Mouse (Mus musculus): Measurements from ENCODE around the gene Nt5c2.
"Not testable (repeated sequence)": the region's sequence is repeated elsewhere in the genome, so short reads cannot be mapped to it uniquely, and the experiment has no call there.

Nt5c2 gene

DNA sequence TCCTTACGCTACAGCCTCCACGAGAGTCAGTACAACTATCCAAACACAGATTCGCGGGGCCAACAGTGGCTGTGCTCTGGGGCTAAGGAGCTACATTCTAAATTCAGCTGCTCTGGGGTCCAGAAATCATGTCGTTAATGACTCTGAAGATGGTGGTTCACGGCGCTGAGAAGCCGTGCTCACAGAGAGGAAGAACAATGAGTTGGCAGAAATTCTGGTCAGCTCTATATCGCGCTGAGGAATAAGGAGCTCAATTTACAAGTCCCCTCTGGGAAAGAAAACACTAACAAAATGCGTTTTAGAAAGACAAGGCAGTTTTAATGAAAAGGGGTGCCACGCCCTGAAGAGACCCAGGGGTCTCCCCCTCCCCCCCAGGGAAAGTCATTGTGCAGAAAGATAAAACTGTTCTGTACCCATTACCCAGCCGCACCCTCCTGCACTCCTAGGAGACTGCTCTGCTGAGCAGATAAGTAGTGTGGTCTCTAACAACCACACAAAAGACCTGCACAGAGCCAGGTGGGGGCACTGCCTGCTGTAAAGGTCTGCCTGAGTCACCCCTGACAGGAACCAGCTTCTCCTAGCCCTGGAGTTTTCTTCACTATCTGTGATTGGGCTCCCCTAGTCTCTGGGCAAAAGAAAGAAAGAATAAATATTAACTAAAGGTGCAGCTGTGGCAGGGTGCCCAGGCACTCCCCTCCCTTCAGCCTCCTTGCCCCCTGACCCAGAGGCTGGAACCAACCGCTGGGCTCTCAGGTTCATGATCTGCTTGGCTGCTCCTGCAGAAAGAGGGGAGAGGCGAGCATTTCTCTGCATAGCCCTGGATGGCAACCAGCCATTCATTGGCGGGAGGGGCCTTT lies 26.5 kb downstream of the Nt5c2 start:
- no peak for DNase-seq (ENCODE audit: low spot score)

DNA sequence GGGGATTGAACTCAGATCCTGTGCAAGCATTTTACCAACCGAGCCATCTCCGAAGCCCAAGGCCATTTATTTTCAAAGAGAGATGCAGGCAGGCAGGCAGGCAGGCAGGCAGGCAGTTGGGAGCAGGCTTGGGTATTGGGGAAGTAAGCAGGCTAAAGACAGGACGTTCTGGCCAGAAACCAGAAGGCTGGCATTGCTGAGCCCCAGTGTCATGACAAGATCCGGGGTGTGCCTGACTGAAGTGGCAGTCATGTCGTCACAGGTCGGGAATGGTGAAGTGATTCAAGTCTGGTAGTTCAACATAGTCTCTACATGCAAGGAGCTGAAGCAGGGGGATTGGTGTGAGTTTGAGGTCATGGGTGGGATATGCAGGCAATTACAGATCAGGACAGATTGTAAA lies 27.3 kb downstream of the Nt5c2 start:
- DNase-seq (ENCODE audit: low spot score), result no peak

DNA sequence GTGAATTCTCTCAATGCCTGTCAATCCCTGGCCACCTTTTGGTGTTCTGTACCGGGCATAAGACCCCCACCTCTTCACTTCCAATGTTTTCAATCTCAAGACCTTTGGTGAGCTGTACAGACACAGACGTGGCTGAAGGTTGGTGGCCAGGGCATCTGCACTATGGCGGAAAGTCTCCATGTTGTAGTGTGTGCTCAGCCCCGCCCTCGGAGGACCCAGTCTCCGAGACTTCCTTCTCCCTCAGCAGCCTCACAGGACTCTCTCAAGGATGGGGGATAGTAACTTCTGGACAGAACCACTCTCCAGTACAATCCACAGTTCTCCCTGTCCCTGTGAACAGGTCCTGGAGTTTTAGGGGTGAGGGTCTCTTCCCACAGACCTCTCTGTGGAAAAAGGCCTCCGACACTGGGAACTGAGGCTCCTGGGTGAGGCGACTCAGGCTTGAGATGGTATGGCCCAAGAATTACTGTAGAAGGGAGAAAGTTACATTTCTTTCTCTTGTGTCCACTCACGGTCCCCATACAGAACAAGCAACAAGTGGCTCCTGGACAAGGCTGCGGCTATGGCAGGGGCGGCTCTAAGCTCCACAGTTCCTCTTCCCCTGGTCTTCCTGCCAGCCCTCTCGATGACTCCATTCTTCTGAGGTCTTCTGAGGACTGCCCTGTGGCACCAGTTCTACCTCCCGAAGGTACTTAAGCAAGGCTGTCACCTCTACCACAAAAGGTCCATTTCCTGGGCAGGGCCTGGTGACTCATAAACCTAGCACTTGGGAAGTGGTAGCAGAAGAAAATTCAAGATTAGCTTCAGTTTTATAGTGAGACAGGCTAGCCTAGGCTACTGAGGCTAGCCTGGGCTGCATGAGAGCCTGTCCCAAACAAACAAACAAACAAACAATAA lies 30.0 kb downstream of the Nt5c2 start:
- no peak for DNase-seq (ENCODE audit: low spot score)

DNA sequence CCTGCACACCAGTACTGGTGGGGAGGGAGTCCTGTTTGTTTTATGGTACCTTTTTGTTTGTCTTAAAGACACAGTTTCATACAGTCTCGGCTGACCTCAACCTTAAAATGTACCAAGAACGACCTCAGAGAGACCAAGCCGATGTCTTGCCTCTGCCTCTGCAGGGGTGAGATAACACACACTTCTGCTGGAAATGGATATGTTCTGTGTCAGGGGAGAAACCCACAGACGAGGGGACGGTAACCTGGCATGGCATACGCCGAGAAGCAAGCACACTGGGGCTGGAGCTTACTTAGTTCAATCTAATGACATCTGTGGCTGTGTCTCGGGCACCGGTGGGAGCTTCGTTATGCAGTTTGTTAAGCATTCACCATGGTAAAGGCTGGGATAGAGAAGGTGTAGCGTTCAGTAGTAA lies 31.0 kb downstream of the Nt5c2 start:
- no peak for DNase-seq (ENCODE audit: low spot score)

DNA sequence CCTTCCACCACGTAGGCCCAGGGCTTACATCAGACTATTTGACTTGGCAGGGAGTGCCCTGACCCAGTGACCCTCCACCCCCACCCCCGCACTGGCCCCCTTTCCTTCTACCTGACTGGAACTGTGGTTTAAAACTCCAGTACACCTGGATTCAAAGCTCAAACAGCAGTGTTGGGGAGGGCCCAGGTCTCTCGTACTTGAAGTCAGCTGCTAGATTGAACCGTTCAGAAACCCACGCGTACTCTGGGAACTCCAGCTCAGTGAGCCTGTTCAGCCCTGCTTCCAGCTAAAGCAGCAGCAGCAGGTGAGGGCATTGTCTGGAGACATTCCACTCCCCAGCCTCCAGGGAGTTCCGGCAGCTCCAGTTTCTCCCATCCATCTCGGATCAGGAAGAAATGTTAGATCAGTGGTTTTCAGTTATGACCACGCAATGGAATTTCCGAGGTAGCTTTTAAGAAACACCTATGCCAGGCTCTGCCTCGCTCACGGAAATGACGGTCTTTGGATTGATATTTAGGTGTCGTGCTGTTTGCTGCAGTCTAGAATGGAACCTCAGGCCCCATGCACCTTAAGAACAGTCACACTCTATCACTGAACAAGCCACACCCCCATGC lies 31.5 kb downstream of the Nt5c2 start:
- DNase-seq (ENCODE audit: low spot score), result no peak

DNA sequence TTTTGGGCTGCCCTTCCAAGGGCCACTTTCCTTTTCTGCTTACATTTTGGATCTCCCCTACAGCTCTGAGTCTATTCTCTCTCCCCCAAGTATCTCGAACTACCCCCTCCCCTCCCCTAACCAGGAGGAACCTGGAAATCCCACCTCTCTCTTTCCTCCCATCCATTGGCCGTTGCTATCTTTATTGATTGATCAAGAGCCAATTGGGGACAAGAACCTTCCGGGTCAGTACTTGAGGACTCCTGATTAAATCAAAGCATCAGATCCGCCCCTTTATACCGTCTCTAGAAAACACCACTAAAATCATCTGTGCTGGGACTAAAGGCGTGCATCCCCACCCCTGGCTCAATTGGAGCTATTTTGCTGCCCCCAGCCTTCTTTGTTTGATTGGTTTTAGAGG lies 33.5 kb downstream of the Nt5c2 start:
- DNase-seq (ENCODE audit: low spot score), result no peak

DNA sequence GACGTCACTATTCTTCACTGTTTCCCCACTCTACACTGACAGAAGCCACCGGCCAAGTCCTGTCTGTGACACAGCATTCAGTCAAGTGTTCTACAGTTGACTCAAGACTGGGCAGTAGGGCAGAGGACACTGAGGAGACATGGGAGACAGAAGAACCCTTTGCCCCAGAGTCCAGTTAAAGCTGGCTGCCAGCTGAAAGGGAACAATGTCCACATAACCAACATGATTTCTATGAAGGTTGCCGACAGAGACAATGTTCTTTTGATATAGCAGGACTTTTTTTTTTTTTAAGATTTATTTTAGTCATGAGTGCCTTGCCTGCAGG lies 35.2 kb downstream of the Nt5c2 start:
- no peak for DNase-seq (ENCODE audit: low spot score)

DNA sequence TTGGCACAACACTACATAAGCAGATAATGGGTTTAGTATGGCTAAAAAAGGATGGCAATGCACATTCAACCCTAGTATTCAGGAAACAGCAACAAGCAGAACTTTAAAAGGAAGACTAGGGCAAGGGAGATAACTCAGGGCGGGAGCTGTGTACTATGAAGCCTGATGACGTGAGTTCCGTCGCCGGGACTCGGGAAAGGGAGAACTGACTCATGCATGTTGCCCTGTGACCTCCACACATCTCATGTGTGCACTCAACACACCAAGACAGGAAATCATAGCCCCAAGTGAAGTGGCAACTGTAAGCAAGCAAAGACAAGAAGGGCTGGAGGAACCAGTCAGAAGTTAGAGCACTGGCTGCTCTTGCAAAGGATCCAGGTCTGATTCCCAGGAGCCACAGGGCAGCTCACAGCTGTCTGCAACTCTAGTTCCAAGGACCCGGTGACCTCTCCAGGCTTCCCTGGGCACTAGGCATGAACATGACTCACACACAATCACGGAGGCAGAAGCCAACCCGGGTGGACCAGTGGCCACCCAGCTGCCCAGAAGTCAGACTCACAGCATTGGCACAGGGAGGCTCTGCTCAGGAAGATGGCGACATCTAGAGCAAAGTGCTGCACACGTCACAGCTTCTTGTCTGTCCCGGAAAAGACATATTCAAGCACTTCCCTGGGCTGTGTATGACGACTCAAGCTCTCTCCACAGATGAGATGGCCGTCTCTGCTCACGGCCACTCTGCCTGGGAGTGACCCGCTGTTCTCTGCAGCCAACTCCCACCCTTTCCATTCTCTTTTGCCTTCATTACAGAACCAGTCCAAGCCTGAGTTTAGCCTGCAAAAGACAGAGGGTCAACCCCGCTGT lies 35.8 kb downstream of the Nt5c2 start:
- no peak for DNase-seq (ENCODE audit: low spot score)

DNA sequence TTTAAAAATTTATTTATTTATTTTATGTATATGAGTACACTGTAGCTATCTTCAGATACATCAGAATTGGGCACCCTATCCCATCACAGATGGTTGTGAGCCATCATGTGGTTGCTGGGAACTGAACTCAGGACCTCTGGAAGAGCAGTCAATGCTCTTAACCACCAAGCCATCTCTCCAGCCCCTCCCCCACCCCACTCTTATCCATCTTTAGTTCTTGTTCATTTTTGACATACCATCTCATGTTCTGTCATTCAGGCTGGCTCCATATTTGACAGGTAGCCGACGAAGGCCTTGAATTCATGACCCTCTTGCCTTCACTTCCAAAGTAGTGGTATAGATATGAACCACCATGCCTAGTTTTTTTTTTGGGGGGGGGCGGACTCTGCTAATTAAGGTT lies 36.9 kb downstream of the Nt5c2 start:
- DNase-seq (ENCODE audit: low spot score), result not testable (repeated sequence)

DNA sequence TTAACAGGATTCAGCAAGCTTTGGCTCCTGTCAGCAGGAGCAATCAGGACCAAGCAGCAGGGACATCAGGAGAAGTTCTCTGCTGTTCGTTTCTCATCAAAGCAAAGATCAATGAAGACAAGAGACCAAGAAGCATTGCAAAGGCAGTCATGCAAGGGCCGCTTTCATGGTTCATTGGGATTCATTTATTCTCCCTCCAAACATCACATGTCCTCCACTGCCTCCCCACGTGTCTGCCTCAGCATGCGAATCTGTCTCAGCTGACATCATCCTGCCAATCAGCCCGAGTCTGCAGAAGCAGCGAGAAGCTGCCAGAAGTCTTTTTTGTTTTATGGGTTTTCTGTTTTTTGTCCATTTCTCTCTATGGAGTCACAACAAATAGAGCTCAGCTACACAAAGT lies 37.5 kb downstream of the Nt5c2 start:
- peak; percentile 55 for DNase-seq (ENCODE audit: low spot score)

DNA sequence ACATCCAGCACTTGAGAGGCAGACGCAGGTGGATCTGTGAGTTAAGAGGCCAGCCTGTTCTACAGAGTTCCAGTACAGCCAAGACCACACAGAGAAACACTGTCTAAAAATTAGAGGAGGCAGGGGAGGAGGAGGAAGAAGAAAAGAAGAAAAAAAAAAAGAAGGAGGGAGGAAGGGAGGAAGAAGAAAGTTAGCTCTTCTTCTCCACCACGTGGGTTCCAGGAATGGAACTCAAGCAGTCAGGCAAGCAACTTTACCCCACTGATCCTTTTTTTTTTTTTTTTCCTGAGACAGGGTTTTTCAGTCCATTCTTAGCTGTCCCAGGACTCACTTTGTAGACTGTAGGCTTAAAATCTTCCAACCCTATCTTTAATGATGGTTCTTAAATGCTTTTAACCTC lies 38.2 kb downstream of the Nt5c2 start:
- no peak for DNase-seq (ENCODE audit: low spot score)

DNA sequence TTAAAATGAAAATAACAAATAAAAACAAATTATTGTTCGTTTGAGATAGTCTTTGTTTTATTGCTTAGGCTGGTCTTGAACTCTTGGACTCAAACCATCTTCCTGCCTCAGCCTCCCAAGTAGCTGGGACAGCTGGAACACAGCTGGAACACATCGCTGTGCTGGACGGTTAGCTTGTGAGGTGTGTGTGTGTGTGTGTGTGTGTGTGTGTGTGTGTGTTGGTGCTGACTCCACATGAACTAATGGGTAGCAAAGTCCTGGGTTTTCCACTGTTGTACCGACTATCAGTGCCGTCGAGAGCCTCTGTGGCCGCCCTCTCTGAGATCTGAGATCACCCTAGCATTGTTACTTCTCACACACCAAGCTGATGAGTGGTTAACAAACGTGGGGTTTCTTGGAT lies 39.0 kb downstream of the Nt5c2 start:
- no peak for DNase-seq (ENCODE audit: low spot score)

DNA sequence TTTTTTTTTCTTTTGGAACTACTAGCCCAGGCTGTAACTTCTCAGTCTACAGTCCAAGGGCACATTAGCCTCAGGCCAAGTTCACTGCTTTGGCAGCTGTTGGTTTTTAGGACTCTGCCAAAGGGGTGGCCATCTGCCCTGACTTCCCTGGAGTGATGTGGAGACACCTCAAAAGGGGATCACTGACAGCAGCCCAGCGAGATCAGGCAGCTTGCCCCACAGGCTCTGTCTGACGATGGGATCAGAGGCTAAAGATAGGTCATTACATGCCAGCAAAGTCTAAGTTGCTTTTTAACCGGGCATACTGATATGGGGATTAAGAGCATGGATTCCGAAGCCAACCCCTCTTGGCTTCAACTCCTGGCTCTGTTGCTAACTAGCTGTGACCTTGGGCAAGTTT lies 39.4 kb downstream of the Nt5c2 start:
- no peak for DNase-seq (ENCODE audit: low spot score)

DNA sequence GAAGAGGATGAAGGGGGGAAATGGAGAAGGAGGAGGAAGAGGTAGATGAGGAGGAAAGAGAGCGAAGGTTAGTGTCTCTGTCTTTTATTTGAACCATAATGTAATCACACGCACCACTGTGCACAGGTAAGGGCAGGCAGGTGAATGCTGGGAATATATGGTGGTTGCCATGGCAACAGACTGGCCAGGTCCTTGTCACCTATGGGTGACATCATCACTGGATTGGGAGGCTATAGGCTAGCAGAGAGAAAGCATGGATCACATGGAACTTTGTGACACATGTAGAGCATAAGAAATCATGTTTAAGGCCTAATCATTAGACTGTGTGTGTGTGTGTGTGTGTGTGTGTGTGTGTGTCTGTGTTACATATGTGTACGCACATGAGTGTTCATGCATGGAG lies 42.8 kb downstream of the Nt5c2 start:
- no peak for DNase-seq (ENCODE audit: low spot score)

DNA sequence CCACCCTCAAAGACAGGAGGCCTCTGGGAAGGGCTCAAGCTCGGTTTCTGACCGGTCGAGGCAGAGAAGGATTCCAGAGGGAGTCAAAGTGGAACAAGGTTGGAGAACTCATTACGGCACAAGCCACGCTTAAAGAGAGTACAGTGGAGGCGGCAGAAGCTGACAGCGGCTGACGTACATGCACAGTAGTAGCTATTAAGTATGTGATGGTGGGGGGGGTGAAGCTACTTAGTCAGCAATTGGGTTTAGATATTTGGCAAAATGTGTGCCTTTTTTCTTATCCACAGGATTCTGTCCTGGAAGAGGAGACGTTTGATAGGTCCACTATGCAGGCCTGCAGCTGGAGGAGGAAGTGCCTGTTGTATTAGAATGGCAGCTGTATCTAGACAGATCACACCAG lies 43.2 kb downstream of the Nt5c2 start:
- DNase-seq (ENCODE audit: low spot score), result no peak

DNA sequence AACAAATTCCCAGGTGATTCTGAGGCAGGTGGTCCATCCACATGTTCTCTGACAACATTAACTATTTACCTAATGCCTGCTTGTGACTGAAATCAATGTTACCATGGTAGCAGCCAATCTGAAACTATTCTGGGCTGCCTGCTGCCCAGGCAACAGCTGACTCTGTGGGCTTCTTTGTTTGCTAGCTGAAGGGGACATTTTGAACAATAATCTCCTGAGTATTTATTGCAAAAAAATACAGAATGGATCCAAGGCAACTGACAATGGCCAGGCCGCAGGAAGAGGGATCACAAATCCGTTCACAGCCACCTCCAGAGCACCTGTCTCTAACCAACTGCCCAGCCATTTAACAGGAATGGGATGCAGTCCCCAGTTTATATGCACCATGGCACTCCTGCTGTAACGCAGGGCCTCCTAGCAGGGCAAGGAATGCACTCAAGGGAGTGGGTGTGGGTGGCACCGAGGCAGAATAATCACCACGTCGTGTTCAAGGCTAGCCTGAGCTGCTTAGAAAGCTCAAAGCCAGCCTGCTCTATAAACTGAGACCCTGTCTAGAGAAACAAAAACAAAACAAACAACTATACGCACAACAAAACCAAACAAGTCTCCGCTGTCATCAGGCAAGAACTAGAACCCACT lies 43.8 kb downstream of the Nt5c2 start:
- DNase-seq (ENCODE audit: low spot score), result peak; percentile 51

DNA sequence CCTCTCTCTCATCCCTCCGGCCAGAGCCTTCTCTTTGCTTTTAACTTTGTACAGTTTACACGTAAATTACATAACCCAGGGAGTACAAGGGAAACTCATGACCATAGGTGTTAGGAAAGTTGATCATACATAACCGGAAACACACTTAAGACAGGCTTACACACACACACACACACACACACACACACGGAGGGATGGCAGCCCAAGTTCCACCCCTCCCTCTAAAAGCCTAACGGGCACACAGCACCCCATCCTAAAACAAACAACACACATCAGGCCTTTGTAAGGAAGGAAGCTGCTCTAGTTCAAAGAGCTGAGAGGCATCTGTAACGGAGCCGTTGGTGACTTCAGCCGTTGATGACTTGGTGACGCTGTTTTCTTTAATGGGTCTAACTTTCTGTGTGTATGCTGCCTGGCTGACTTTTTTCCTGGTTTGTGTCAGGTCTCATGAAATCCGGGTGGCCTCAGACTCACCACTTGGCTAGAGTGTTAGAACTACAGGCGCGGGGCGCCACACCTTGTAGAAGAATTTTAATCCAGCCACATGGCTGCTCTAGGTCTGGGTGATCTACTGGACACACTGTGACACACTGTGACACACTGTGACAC lies 44.7 kb downstream of the Nt5c2 start:
- DNase-seq (ENCODE audit: low spot score), result no peak

DNA sequence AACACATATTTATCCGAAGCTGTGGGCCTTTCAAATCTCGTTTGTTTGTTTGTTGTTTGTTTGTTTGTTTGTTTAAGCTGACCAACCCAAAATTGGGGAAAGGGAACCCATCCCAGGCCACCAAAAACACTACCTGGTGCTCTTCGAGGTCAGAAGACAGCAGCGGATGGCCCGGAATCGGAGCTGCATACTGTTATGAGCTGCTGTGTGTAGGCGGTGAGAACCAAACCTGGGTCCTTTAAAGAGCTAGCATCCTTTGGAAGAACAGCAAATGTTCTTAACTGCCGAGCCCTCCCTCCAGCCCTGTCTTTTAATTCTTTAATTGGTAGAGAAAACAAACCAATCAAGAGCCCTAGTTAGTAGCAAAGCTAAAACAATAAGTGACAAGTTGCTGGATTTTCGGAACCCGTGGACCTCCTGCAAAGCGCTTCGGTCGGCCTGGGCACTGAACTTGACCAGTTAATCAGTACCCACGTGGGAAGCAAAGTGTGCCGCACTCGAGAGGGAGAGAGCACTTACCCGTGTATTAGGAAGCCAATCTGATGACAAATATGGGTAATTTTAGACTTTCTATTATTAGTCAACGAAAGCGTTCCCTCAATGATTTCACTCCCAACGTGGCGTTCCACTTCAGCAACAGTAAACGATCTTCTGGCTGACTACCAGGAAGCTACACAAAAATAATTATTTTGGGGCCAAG lies 45.5 kb downstream of the Nt5c2 start:
- no peak for DNase-seq (ENCODE audit: low spot score)

DNA sequence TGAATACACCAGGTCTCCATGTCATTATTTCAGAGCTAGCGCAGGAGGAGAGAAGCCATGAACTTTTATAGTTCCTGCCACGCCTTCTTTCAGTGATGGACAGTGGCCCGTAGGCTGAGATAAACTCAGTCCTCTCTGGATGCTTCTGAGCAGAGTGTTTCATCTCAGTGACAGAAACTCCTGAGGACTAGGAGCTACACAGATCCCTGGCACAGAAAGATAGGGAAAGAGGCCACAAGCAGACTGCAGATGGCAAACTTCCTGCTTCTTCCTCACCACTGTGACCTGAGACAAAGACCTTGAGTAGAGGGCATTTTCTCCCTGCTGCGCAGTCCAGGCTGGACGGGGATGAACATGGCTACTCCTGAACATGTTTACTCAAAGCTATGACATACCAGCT lies 46.1 kb downstream of the Nt5c2 start:
- DNase-seq (ENCODE audit: low spot score), result no peak

DNA sequence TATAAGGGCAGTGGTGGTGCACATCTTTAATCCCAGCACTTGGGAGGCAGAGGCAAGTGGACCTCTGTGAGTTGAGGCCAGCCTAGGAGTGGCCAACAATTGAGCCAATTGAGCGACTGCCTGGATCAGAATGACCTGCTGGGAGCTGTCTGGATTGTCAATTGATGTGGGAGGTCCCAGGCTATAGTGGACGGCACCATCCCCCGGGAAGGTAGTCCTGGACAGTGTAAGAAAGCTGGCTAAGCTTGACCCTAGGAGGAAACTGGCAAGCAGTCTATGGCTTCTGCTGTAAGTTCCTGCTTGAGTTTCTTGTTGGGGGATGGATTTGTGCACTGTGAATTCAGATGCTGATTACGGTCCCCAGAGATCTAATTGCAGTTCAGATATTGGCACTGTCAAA lies 47.1 kb downstream of the Nt5c2 start:
- DNase-seq (ENCODE audit: low spot score), result no peak

Data from embryo, embryonic 10.5 days (tissue).